ENCODE assay signal across 12 mouse cellular contexts in genomic region chr5:140194173-140194572, GRCm38 (mm10).
DNase-seq lines count a peak whose midpoint lies in the region; ATAC-seq lines count a peak whose summit lies in the region.
"Had no signal": no experiment of that assay in that cellular context is flagged by ENCODE, and none has a peak within 500 bp of the region (broad histone marks: within the 10 kb centered on the region; RNA-seq: fewer than 3 reads in every experiment).

No protein-coding gene starts in this region.

- no peak overlapping the region for H3K4me3 ChIP-seq in forebrain, embryonic 10.5 days
- no peak overlapping the region for H3K4me3 ChIP-seq in forebrain, embryonic 11.5 days (ENCODE audit: low read depth, low read length)
- no peak overlapping the region for H3K4me3 ChIP-seq in midbrain, embryonic 12.5 days
- H3K4me3 ChIP-seq: erythroblast, embryonic 14.5 days; megakaryocyte, embryonic 14.5 days; stomach, embryonic 15.5 days had no signal

- 58% methylated on average over 11 of the region's 11 CpGs for WGBS in forebrain, embryonic 10.5 days
- WGBS in forebrain, embryonic 11.5 days, result 49% methylated on average over 11 of the region's 11 CpGs
- WGBS in midbrain, embryonic 12.5 days, result 45% methylated on average over 11 of the region's 11 CpGs

- peak overlapping the region; percentile 27; the same call in 1 of the 2 replicates for H3K27ac ChIP-seq in forebrain, embryonic 10.5 days
- no peak overlapping the region for H3K27ac ChIP-seq in forebrain, embryonic 11.5 days (ENCODE audit: low read depth, low read length)
- peak overlapping the region; percentile 26; the same call in 1 of the 2 replicates for H3K27ac ChIP-seq in midbrain, embryonic 12.5 days (replicated peaks)
- H3K27ac ChIP-seq: stomach, embryonic 15.5 days had no signal

- no peak overlapping the region for H3K9ac ChIP-seq in forebrain, embryonic 11.5 days (ENCODE audit: low read length)
- H3K9ac ChIP-seq in midbrain, embryonic 12.5 days (replicated peaks), result no peak overlapping the region
- H3K9ac ChIP-seq: stomach, embryonic 15.5 days had no signal

- no peak overlapping the region for H3K4me2 ChIP-seq in forebrain, embryonic 11.5 days (ENCODE audit: low read depth, low read length, severe bottlenecking)
- H3K4me2 ChIP-seq in midbrain, embryonic 12.5 days (replicated peaks), result no peak overlapping the region
- H3K4me2 ChIP-seq: stomach, embryonic 15.5 days had no signal

- no peaks in the 10 kb centered on the region for H3K27me3 ChIP-seq in forebrain, embryonic 10.5 days (ENCODE audit: poor library complexity, severe bottlenecking)
- no peaks in the 10 kb centered on the region for H3K27me3 ChIP-seq in forebrain, embryonic 11.5 days (ENCODE audit: control insufficient read depth, insufficient read depth, low read length)
- H3K27me3 ChIP-seq in midbrain, embryonic 12.5 days, result no peaks in the 10 kb centered on the region
- H3K27me3 ChIP-seq: megakaryocyte, embryonic 14.5 days; stomach, embryonic 15.5 days had no signal

- no peak for DNase-seq in forebrain, embryonic 10.5 days (ENCODE audit: extremely low spot score, low spot score)
- DNase-seq in forebrain, embryonic 11.5 days (ENCODE audit: low spot score), result no peak
- peak; percentile 18 for DNase-seq in ZHBTc4 (ENCODE audit: low read depth, low spot score)
- DNase-seq in heart, adult 9 months (ENCODE audit: low spot score in 2 of 2), result peak; percentile 35 to 37
- DNase-seq in T-cell, adult 2 months (ENCODE audit: low spot score), result no peak
- no peak for DNase-seq in thymus, postnatal 25 days
- DNase-seq in lung, postnatal 4 days, result no peak
- DNase-seq: adrenal gland, adult 2 months had no signal

- H3K4me1 ChIP-seq in forebrain, embryonic 10.5 days, result peaks cover 21% of the 10 kb centered on the region
- peaks cover 6% of the 10 kb centered on the region; the same call in 1 of the 2 replicates for H3K4me1 ChIP-seq in forebrain, embryonic 11.5 days (replicated peaks; ENCODE audit: control insufficient read depth, insufficient read depth, low read length)
- H3K4me1 ChIP-seq in midbrain, embryonic 12.5 days, result peaks cover 31% of the 10 kb centered on the region
- H3K4me1 ChIP-seq: stomach, embryonic 15.5 days had no signal

- ATAC-seq in forebrain, embryonic 11.5 days (replicated peaks; ENCODE audit: low FRiP score), result no peak
- peak; percentile 58 for ATAC-seq in midbrain, embryonic 12.5 days (ENCODE audit: low FRiP score, low read depth)

- peaks cover 24% of the 10 kb centered on the region for H3K36me3 ChIP-seq in forebrain, embryonic 10.5 days (replicated peaks)
- no peaks in the 10 kb centered on the region for H3K36me3 ChIP-seq in forebrain, embryonic 11.5 days (ENCODE audit: control insufficient read depth, insufficient read depth, low read length)
- H3K36me3 ChIP-seq in midbrain, embryonic 12.5 days, result no peaks in the 10 kb centered on the region
- H3K36me3 ChIP-seq: stomach, embryonic 15.5 days had no signal

- no peaks in the 10 kb centered on the region for H3K9me3 ChIP-seq in forebrain, embryonic 10.5 days
- H3K9me3 ChIP-seq in forebrain, embryonic 11.5 days (ENCODE audit: control insufficient read depth, low read length), result no peaks in the 10 kb centered on the region
- H3K9me3 ChIP-seq in midbrain, embryonic 12.5 days, result no peaks in the 10 kb centered on the region
- H3K9me3 ChIP-seq: megakaryocyte, embryonic 14.5 days; stomach, embryonic 15.5 days had no signal

Comparison
In these comparisons a context has a peak if more than half of its experiments do, and no peak if none do; other contexts are left out.
1. DNase-seq: peak in ZHBTc4 (single experiment) and heart, adult 9 months (2 of 2); none in forebrain, embryonic 10.5 days (single experiment), forebrain, embryonic 11.5 days (single experiment), T-cell, adult 2 months (single experiment), thymus, postnatal 25 days (single experiment) and lung, postnatal 4 days (0 of 2).